Mouse (Mus musculus) layer of hippocampus, adult 11-12 months (tissue): ENCODE results near the gene Lin54.

Experiments used
- DNase-seq: peaks from one replicate; pipeline ENCODE4 v3.0.0; 2022; ENCODE audit warnings: low spot score

Gene Lin54

GRCm38 (mm10) chr5:100500458-100500961, at the start of gene Lin54:
TSS of gene Lin54 (minus strand) at chr5:100500639.
- DNase-seq, result peak; percentile 91

DNA sequence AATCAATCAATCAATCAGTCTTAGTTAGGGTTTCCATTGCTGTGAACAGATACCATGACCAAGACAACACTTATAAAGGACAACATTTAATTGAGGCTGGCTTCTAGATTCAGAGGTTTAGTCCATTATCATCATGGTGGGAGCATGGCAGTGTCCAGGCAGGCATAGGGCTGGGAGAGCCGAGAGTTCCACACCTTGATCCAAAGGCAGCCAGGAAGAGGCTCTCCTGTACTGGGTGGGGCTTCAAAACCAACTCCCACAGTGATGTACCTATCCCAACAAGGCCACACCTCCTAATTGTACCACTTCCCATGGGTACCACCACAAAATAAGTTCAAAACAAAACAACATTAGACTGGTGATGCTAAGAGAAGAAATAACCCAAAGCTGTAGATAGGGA, 49.7 kb upstream of the Lin54 start:
- DNase-seq, result no peak

DNA sequence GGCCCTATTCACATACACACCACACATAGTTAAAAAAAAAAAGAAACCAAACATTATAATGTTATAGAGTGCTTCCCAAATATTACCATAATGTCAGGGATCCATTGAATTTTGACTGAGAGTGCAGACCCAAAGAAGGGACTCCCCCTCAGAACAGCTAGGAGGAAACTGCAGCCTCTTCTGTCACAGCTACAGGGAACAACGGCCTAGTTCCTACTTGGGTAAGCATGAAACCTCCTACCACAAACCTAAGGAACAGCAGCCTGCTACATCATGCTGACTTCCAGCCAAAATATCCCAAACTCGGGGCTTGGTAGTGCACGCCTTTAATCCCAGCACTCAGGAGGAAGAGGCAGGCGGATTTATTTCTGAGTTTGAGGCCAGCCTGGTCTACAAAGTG, 48.9 kb upstream of the Lin54 start:
- no peak for DNase-seq

DNA sequence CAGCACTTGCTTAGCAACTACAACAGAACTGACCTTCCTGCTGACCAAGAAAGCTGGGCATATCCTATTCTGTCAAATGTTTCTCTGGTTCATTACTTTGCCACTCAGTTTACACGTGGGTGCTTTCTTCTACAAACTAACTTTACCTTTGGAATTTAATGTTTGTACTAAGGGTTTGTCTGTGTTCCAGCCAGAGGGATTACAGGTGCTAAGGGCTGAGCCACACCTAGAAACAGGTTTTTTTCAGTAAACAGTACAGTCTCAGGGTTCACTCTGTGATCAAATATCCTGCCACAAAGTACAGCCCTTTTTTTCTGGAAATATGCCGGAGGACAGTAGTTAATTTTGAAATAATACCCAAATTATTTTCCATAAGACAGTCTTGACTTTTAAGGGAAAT, 47.8 kb upstream of the Lin54 start:
- no peak for DNase-seq

- no peak for DNase-seq
Observed at GRCm38 (mm10) chr5:100546294-100547080, 46.0 kb upstream of the Lin54 start.

GRCm38 (mm10) chr5:100536638-100537037, 36.2 kb upstream of the Lin54 start:
- DNase-seq, result peak; percentile 17

- DNase-seq, result no peak
Observed at GRCm38 (mm10) chr5:100535826-100536225, 35.4 kb upstream of the Lin54 start.

DNA sequence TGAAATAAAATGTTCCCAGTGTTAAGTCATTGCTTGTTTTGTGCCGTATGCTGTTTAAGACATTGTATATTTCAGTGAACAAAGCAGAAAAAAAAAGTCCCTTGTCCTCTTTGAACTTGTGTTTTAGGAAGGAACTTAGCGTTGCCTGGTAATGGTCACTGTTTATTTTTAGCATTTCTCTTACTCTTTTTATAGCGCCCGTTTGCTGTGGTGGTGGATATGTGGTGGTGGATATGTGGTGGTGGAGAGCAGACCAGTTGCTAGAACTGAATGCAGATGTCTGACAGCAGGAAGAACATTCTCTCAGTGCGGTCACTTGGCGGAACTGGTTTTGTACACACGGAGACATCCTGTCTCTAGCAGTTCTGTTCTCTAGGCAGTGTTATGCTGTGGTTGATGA, 25.7 kb upstream of the Lin54 start:
- DNase-seq, result peak; percentile 55

GRCm38 (mm10) chr5:100525620-100526019, 25.2 kb upstream of the Lin54 start:
- no peak for DNase-seq

DNA sequence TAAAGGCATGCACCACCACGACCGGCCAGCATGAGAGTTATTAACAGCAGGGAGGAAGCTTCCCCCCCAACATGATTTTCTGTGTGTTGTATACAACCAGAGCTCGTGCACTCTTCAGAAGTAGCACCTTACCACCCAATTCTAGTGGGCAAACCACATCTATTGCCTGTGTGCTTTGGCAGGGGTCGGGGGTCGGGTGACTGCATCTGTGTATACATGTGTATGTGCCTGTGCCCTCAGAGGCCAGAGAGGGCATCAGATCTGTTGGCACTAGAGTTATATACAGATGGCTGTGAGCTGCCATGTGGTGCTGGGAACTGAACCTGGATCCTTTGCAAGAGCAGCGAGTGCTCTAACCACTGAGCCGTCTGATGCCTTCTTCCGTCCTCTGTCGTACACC, 24.5 kb upstream of the Lin54 start:
- no peak for DNase-seq

DNA sequence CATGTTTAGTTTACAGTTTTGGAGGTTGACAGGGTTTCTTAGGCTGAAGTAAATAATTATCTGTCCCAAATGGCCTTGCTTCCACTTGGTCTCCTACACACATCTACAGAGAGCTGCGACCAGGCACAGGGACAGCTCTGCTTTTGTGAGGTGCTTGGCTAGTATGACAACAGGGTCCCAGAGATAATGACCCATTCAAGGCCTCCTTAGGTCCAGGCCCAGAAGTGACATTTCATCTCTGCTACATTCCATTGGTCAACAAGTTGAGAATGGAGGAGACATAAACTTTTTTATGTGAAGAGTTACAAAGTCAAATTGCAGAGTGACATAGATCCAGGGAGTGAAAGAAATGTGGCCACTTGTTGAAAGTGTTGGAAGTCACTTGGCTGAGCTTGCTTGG, 22.9 kb upstream of the Lin54 start:
- no peak for DNase-seq

GRCm38 (mm10) chr5:100520223-100520622, 19.8 kb upstream of the Lin54 start:
- no peak for DNase-seq

DNA sequence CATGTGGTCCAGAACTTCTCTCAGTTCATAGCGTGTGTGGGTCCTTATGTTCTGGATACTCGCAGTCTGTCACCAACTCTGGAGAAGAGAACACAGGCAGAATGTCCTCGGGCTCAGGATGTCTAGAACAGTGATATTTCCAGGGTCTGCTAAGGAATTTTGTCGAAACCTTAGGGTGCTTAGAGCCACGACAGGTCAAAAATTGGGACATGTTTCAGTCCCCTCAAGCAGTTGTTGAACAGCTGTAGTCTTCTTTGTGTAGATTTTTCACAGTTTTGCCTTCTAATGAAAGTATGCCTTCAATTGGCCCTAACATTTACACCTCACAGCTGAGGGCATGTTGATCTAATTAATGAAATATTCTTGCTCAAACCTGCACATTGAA, 18.6 kb upstream of the Lin54 start:
- DNase-seq, result peak; percentile 24

- DNase-seq, result peak; percentile 97
Observed at GRCm38 (mm10) chr5:100518049-100519026, 17.9 kb upstream of the Lin54 start, which contains the start of gene Cops4. TSS of gene Cops4 (plus strand) at chr5:100518309.

DNA sequence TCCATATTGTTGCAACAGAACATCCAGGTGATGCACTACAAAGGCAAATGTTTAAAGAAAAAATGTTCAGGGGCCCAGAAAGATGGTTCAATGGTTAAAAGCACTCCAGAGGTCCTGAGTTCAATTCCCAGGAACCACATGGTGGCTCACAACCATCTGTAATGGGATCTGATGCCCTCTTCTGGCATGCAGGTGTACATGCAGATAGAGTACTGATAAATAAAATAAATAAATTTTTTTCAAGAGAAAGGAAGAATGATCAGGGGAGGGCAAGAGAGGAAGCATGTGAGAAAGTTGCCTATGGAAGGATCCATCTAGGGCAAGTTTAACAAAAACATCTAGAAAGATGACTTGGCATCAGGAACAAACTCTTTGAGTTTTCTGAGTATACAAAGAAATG, 12.1 kb upstream of the Lin54 start:
- DNase-seq, result no peak

GRCm38 (mm10) chr5:100509247-100509646, 8.8 kb upstream of the Lin54 start:
- DNase-seq, result no peak

GRCm38 (mm10) chr5:100501267-100501666, 828 bp upstream of the Lin54 start:
- DNase-seq, result no peak

- peak; percentile 26 for DNase-seq
Observed at GRCm38 (mm10) chr5:100499831-100500304, 571 bp downstream of the Lin54 start.

DNA sequence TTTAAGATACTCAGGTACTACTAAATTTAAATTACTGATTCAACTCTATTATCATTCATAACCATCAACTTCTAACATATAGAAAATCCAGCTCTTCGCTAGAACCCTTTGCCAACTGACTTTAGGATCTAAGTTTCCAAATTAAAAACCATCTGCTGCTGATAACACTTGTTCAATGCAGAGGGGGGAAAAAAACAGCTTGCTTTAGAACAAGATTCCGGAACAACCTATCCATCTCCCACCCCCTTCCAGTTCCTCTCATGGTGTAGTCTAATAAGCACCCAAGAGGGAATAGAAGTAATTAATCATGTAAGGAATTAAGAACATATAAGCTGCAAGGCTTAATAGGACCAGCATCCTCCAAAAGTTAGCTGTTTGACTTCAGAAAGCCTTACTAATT, 1.2 kb downstream of the Lin54 start:
- DNase-seq, result no peak

DNA sequence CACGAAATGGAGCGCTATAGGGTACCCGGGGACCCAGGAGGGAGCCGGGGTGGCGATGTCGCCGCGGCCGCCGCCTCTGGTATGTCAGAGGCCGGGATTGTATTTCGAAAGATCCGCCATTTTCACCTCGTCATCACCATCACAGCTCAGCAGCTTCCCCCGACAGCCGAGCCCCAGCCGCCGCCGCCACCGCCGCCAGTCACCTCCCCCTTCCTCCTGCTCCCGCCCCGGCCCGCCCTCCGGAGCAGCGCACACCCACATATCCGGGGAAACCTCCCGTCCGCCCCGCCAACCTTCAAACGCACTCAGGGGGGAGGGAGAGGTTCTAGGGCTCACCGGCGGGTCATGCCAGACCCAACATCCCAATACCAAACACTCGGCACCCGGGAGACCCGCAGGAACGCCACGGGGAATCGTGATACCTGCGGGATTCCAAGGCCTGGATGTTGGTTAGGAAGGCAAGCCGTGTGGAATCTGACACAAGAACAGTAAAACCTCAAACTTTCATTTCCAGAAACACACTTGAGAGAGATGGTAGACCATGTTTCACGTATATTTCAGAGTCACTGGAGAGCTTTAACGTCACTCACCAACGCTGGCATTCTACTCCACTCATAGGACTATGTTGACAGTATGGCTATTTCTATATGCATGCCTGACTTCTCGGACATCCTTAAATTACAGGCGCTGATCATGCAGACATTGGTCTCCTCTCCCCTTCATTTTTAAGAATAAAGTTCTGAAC, 1.8 kb downstream of the Lin54 start:
- peak; percentile 68 for DNase-seq

DNA sequence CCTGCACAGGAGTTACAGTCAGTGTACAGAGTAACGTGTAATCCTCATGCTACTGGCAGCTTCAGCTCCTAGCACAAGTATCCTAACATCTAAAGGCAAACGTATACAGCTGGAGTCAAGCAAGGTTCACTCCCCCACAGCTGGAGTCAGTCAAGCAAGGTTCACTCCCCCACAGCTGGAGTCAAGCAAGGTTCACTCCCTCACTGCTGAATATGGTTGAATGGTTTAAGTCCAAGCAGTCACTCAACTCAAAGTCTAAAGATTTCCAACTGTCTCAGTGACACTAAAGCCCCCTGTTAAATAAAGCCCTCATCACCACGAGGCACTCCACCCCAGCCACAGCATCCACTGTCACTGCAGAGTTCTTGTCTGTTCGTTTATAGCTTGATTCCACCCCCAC, 8.7 kb downstream of the Lin54 start:
- DNase-seq, result no peak

DNA sequence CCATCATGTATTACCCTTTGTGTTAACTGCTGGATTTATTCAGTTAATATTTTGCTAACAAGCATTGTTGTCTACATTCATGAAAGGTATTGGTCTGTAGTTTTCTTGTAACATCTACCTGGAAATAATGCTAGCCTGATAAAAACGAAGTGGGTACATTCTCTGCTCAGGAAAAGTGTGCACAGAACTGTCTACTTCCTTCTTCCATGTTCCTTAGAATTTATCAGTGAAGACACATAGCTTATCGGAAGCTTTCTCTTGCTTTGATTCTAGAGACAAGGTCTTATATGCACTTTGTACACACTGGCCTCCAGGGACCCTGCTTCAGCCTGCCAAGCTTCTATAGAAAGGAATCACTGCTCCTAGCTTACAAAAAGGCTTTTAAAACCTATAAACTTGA, 11.1 kb downstream of the Lin54 start:
- no peak for DNase-seq
